Mouse (Mus musculus) c-Kit-positive CD71-positive TER-119-negative erythroid progenitor cells, embryonic 14.5 days (primary cell): ENCODE data around the gene Cacna1g.
A peak's percentile ranks its signal among the peaks of the same experiment; 100 is the strongest.

Source experiments
- DNase-seq: peaks from one replicate; pipeline ENCODE4 v3.0.0-alpha.2; 2013; ENCODE audit warnings: low read depth

Cacna1g gene

GRCm38 (mm10) chr11:94445300-94445699 lies 28.7 kb downstream of the Cacna1g start:
- DNase-seq, result no peak

GRCm38 (mm10) chr11:94444829-94445228 lies 29.2 kb downstream of the Cacna1g start:
- no peak for DNase-seq

- no peak for DNase-seq
Measured at GRCm38 (mm10) chr11:94441752-94442151, 32.2 kb downstream of the Cacna1g start.

DNA sequence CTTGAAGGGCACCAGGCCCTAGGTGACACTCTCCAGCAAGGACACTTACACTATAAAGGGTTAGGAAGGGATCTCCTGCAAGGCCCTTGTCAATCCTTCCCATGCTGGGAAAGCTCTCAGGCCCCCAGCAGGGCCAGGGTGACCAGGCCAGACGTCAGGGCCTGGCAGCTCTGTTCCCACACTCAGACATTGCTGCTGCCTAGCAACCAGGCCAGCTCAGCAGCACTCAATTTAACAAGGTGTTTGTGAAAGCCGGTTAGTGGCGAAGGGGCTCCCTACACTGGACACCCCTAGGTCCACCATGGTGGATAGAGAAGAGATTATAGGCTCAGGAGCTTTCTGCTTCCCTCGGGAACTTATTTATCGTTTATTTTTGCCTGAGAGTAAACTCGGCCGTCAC lies 32.9 kb downstream of the Cacna1g start:
- DNase-seq, result no peak

- DNase-seq, result no peak
Measured at GRCm38 (mm10) chr11:94440421-94440820, 33.6 kb downstream of the Cacna1g start.

DNA sequence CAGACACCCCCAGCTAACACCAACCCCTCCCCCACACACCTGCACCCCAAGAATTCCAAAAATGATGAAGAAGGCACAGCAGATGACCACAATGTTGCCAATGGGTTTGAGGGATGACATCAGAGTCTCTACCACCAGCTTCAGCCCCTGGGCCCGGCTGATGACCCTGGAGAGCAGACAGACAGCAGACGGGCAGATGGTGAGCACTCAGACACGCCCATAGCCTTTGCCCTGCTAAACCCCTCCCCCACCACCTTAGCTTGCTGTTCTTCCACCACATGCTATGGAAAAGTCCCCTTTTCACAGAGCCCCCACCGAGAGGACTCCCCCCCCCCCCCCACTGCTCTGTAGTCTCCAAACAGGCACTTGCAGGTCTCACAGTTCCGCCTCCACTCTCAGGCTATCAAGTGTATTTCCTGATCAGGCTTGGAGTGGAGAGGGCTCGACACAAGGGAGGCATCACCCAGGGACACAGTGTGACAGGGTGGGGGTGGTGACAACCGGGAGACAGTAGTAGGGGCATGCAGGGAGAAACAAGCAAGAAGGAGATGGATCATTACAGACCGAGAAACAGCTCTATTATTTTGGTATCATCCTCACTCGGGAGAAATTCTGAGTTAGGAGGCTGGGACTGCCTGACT lies 44.9 kb downstream of the Cacna1g start:
- DNase-seq, result no peak

DNA sequence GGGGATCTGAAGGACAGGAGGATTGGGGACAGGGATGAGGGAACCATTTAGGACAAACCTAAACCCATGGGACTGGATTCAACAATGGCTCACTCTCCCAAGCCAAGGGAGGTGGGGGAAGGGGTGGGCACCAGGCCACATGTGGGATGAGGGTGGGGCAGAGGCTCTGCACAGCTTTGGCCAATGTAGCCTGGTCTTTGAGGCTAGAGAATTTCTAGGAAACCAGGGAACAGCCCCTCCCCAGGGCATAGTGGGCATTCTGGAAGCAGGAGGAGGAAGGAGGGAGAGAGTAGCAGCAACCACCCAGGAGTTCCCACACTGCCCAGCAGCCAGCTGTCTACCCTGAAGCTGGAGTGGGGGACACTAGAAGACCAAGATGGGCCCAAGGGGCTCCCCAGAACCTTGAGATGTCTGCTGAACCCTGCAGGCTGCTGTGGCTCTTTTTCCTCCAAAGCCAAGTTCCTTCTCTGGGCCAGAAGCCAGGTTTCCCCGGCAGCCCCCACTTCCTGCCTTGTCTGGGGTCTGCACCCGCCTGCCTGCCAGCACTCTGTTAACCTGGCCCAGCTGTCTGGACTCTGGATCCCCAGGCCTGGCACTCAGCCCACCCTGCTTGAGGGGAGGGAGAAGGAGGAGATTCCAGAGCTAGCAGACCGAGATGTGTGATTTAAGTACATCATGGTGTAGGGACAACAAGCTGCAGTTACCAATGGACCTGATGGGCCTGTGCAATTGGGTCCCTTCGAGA lies 45.7 kb downstream of the Cacna1g start:
- DNase-seq, result no peak

DNA sequence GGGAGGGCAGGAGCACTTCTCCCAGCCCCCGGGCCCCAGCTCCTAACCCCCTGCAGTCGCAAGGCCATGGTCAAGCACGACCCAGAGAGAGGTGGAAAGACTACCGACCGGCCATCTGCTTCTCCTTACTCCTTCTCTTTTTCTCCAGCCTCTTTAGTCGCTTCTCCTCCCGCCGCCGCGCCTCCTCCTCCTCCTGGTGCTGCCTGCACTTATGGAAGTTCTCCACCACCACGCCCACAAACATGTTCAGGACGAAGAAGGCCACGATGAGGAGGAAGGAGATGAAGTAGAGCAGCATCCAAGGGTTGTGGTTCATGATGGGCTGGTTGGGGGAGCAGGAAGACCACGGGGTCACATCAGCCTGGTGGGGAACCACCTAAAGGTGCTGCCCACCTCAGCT lies 48.3 kb downstream of the Cacna1g start:
- DNase-seq, result no peak

DNA sequence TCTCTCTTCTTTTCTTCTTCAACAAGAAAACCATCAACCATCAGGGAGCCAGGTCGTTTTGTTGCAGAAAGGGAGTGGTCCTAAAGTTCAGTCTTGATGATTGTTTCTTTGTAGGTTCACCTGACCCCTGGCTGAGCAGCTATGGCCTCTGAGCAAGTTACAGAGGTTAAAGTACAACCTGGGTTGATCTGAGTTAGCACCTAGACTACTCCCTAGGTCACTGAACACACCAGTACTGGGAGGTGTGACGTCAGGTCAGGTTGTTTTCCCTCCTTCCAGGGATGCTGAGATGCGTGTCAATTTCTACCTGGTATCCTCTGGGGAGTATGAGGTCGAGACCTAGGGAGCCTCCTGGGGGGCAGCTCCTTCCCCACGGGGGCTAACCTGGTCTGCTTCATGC lies 48.8 kb downstream of the Cacna1g start:
- no peak for DNase-seq

DNA sequence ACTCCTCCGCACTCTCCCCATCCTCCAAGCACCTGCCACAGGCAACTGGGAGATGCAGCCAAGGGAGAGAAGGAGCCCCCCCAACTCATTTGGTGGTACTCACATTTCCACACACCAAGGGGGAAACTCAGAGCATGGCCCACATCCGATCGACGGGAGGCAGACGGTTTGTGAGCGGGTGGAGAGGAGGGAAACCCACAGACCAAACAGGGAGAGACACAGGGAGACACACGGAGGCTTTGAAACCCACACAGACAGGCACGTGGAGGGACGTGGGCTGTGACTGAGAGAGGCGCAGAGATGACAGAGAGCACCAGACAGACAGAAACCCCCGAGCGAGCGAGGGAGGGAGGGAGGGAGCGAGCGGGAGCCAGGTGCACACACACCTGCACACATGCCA lies 49.6 kb downstream of the Cacna1g start:
- no peak for DNase-seq

DNA sequence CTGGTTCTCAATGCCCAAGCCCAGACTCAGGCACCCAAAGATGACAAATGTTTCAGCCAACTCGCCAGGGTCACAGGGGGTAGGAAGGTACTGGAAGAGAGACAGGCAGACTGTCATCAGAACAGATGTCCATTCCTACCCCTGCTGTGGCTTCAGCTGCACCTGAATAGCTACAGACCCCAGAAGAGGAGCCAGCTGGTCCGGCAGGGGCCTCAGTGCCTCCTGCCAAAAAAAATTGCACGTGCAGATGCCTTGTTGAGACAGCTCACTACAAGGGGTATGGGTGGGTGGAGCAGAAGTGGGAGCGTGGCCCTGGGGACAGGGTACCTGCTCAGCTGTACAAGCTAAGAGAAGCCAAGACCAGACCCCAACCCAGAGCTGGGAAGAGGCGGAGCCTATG lies 50.1 kb downstream of the Cacna1g start:
- DNase-seq, result no peak

DNA sequence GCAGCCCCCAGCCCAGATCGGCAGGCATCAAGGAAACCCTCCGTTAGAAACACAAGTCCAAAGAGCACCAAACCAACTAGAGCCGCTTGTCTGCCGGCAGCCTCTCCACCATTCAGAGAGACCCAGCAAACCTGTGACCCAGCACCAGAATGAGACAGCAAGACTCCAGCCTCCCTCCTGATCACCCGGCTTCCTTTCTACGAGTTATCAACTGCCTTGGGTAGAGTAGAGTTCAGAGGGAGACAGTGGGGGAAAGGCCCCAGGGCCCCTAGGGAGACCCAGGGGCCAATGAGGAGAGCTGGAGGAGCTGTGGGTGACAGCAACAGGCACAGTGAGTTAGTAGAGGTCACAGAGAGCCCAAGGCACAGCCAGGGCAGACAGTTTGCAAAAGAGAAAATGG lies 53.0 kb downstream of the Cacna1g start:
- DNase-seq, result no peak

DNA sequence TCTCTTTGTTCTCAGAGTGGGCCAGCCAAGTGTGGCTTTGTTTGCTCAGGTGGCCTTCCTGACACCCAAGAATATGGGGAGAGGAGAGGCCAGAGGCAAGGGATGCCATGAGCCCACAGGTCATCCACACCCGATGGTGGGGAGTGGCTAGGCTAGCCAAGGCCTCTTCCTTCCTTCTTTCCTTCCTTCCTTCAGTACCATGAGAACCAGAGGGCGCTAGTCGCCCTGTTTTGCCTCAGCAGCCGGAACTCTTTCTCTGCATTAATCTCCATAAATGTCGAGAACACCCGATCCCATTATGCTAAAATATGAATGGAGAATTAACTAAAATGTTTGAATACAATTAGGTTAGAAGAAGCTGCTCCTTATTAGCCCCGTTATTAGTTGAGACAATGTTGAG lies 53.7 kb downstream of the Cacna1g start:
- no peak for DNase-seq

- no peak for DNase-seq
Measured at GRCm38 (mm10) chr11:94419004-94419727, 54.8 kb downstream of the Cacna1g start.

DNA sequence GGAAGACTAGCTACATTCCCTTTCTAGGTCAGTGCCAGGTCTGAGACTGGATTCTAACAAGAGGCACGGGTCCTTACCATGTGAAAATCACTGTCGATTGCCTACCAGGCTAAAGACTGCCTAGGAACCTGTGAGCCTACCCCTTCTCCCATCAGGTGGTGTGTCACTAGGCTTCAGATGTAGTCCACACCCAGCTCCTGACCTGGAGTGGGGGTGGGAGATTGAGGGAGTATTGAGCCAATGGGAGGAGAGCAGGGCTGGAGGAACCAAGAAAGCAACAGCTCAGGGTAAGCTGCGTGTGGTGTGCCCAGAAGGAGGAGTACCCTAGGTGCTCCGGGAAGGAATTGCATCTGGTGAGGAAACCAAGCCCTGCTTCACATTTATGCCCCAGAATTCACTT lies 60.0 kb downstream of the Cacna1g start:
- DNase-seq, result no peak

DNA sequence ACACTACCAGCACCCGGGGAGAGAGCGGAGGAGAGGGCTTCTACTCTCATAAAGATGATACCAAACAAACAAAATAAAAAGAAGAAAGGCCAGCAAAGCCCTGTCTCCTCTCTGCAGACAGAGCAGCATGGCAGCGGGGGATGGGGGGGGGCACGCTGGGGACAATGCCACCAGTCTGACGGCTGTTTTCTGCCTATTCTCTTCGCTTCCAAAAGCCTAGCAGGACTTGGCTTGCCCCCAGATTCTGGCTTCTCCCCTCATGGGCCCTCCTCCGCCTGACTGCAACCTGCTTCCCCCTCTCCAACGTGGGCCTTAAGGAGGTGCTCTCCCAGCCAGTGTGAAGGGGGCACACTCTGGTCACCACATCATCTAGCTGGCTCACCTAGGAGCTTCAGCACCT lies 60.5 kb downstream of the Cacna1g start:
- DNase-seq, result no peak

GRCm38 (mm10) chr11:94412998-94413469 lies 61.0 kb downstream of the Cacna1g start:
- DNase-seq, result peak; percentile 10

DNA sequence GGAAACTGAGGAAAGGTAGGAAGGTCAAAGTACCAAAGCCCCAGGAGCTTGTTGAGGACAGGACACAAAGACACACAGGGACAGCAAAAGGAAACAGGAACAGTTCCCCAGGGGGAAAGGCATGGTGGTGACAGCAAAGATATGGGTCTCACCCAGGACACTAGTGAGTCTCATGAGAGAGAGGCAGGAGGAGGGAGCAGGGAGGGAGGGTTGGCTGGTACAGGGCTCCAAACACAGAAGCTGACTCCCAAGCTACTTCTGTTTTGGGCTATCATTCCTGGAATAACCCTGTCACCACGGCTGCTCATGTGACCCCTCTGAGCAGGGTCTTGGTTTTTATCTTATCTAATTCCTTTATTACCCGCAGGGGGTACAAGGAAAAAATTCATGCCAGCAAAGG lies 61.4 kb downstream of the Cacna1g start:
- no peak for DNase-seq

DNA sequence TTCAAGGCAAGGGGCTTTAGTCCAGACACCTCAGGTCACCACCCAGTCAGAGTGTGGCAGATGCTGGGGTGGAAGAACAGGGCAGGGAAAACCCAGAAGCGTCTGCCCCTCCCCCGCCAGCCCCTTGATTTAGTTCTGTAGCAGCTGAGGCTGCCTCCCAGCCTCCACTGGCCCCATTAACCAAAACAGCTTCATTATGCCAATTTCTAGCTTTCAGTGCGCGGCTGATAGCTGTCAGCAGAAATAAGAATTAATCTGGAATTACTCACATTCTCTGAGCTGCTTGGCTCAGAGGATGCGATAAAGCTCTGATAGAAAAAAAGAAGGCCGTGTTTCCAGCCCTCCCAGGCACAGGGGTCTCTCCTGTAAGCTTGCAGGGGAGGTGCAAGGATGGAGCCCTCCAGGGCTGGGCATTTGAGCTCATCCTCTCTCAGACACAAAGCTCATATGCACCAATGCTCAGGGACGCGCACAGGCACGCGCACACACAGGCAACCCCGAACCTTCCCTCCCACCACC lies 66.1 kb downstream of the Cacna1g start:
- DNase-seq, result no peak

GRCm38 (mm10) chr11:94405348-94405747 lies 68.7 kb downstream of the Cacna1g start:
- no peak for DNase-seq

GRCm38 (mm10) chr11:94404641-94405260 lies 69.2 kb downstream of the Cacna1g start:
- DNase-seq, result peak; percentile 41

DNA sequence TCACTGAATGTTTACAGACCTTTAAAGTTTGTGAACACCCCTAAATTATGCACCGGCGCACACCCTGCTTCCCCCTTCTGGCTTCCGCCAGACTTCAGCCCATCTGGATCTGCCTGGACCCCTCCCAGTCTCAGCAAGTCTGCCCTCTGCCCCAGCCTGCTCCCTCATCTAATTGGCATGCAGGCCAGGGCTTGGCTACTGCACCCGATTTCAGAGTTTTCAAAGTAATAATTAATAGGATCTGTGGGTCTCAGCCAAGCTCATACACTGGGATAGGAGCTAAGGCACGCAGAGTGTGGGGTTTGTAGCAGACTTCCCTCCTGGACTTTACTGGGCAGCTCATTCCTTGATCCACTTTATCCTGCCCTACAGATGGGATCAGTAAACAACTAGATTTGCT lies 69.8 kb downstream of the Cacna1g start:
- no peak for DNase-seq
